In the genomic region with DNA sequence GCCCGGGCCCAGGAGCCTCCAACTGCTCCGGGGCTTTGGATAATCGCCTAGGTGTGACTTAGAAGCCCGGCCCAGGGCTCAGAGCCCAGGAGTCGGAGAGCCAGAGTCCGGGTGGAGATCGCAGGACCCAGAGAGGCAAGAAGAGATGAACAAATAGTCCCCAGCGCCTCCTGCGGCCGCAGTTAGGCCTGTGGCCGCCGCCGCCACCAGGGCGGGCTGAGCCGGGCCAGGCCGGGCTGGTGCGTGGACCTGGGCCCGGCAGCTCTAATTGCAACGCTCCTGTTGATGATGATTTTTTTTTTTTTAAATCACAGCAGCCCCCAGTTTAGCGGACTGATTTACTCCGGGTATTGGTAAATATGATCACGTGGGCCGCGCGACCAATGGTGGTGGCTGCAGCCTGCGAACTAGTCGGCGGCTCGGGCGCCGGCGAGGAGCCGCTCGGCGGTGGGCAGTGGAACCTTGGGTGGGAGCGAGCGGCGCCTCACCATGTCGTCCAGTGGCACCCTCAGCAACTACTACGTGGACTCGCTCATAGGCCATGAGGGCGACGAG, we compare ENCODE assay signal across 9 mouse cellular contexts. TPM values are rescaled to one million over a fixed set of nuclear protein-coding genes. Genes with fewer than 3 reads are reported as not detected.
DNase-seq lines count a peak whose midpoint lies in the region; ATAC-seq lines count a peak whose summit lies in the region.
"Had no signal": no experiment of that assay in that cellular context is flagged by ENCODE, and none has a peak within 500 bp of the region (broad histone marks: within the 10 kb centered on the region; RNA-seq: fewer than 3 reads in every experiment).

TSS of gene Hoxd9 (plus strand) at position 161 of the 555 bp plus-strand sequence.

- H3K27ac ChIP-seq in forebrain, embryonic 15.5 days (replicated peaks): no peak within 1 kb of the TSS
- H3K27ac ChIP-seq in intestine, embryonic 14.5 days (ENCODE audit: low read depth): peak within 1 kb of the TSS; percentile 76
- no peak within 1 kb of the TSS for H3K27ac ChIP-seq in liver, embryonic 16.5 days (ENCODE audit: low read length)

- peak; percentile 19 for DNase-seq in thymus, postnatal 4 days
- no peak for DNase-seq in thymus, postnatal 14 days
- DNase-seq in intestine, embryonic 14.5 days (ENCODE audit: low spot score): peak; percentile 85
- DNase-seq in urinary bladder, adult 2 months (ENCODE audit: low spot score): peak; percentile 83
- no peak for DNase-seq in left cerebral cortex, postnatal 25 days (ENCODE audit: low spot score in 2 of 2)
- no peak for DNase-seq in Muller cell, postnatal 12 days (ENCODE audit: inconsistent ontology term)

- peaks cover 97% of the 10 kb centered on the region for H3K27me3 ChIP-seq in forebrain, embryonic 15.5 days
- peaks cover 99% of the 10 kb centered on the region for H3K27me3 ChIP-seq in intestine, embryonic 14.5 days (replicated peaks; ENCODE audit: control insufficient read depth, insufficient read depth, low read length)
- peaks cover 98% of the 10 kb centered on the region for H3K27me3 ChIP-seq in liver, embryonic 16.5 days (ENCODE audit: control insufficient read depth, insufficient read depth, low read depth, low read length)

- no peaks in the 10 kb centered on the region for H3K9me3 ChIP-seq in forebrain, embryonic 15.5 days
- no peaks in the 10 kb centered on the region for H3K9me3 ChIP-seq in intestine, embryonic 14.5 days (ENCODE audit: control insufficient read depth, low read length)
- H3K9me3 ChIP-seq in liver, embryonic 16.5 days (replicated peaks; ENCODE audit: control insufficient read depth, low read length): no peaks in the 10 kb centered on the region

- no peak within 1 kb of the TSS for H3K9ac ChIP-seq in forebrain, embryonic 15.5 days (replicated peaks)
- peak within 1 kb of the TSS; percentile 52 for H3K9ac ChIP-seq in intestine, embryonic 14.5 days (ENCODE audit: low read length)
- H3K9ac ChIP-seq in liver, embryonic 16.5 days (ENCODE audit: low read depth, low read length): no peak within 1 kb of the TSS

- peak within 1 kb of the TSS; percentile 29 for H3K4me3 ChIP-seq in forebrain, embryonic 15.5 days
- H3K4me3 ChIP-seq in intestine, embryonic 14.5 days (ENCODE audit: low read depth, low read length): peak within 1 kb of the TSS; percentile 37
- H3K4me3 ChIP-seq in liver, embryonic 16.5 days (ENCODE audit: low read depth, low read length): peak within 1 kb of the TSS; percentile 42

- H3K4me2 ChIP-seq in forebrain, embryonic 15.5 days (replicated peaks): peak within 1 kb of the TSS; percentile 42
- H3K4me2 ChIP-seq in intestine, embryonic 14.5 days (ENCODE audit: low read length): peak within 1 kb of the TSS; percentile 51
- peak within 1 kb of the TSS; percentile 51 for H3K4me2 ChIP-seq in liver, embryonic 16.5 days (ENCODE audit: low read depth, low read length)

- intact Hi-C loops in left cerebral cortex, postnatal 25 days (cut with DNase I): no loop called here

- WGBS in forebrain, embryonic 15.5 days: under 1% methylated on average over 43 of the region's 43 CpGs
- WGBS in intestine, embryonic 14.5 days: 2% methylated on average over 43 of the region's 43 CpGs
- under 1% methylated on average over 43 of the region's 43 CpGs for WGBS in liver, embryonic 16.5 days (ENCODE audit: insufficient replicate concordance)

- ATAC-seq in forebrain, embryonic 15.5 days (replicated peaks): peak; percentile 60
- peak; percentile 65 for ATAC-seq in intestine, embryonic 14.5 days (replicated peaks; ENCODE audit: low FRiP score, low TSS enrichment, low read depth)
- ATAC-seq in liver, embryonic 16.5 days (ENCODE audit: low read depth): no peak

- peaks cover 12% of the 10 kb centered on the region for H3K4me1 ChIP-seq in forebrain, embryonic 15.5 days
- H3K4me1 ChIP-seq in intestine, embryonic 14.5 days (replicated peaks; ENCODE audit: control insufficient read depth, insufficient read depth, low read length): no peaks in the 10 kb centered on the region
- H3K4me1 ChIP-seq in liver, embryonic 16.5 days (ENCODE audit: control insufficient read depth, low read depth, low read length): no peaks in the 10 kb centered on the region

- H3K36me3 ChIP-seq in forebrain, embryonic 15.5 days: no peaks in the 10 kb centered on the region
- no peaks in the 10 kb centered on the region for H3K36me3 ChIP-seq in intestine, embryonic 14.5 days (ENCODE audit: control insufficient read depth, insufficient read depth, low read length)
- H3K36me3 ChIP-seq in liver, embryonic 16.5 days (ENCODE audit: control insufficient read depth, insufficient read depth): no peaks in the 10 kb centered on the region

RNA-seq across cellular contexts. Expression of gene Hoxd9, which starts in this region (rescaled TPM):
- not detected in 2 replicates for polyA plus RNA-seq in forebrain, embryonic 15.5 days (2015; fragmentation: Nextera tagmentation; extraction: Ambion mirVana)
- 3.9 and 6.8 TPM in 2 replicates for polyA plus RNA-seq in intestine, embryonic 14.5 days (2014; fragmentation: Nextera tagmentation; extraction: Ambion mirVana)
- not detected in 2 replicates for polyA plus RNA-seq in liver, embryonic 16.5 days (2015; fragmentation: Nextera tagmentation; extraction: Ambion mirVana)
- polyA plus RNA-seq in urinary bladder, adult 2 months (2012; rRNA removed): 9.1 and 12.2 TPM in 2 replicates
- total RNA-seq in left cerebral cortex, postnatal 25 days (2021): not detected
- total RNA-seq: neutrophil, adult 5-6 weeks had no signal

Comparison
In these comparisons a context has a peak if more than half of its experiments do, and no peak if none do; other contexts are left out.
1. DNase-seq: peak in thymus, postnatal 4 days (single experiment), intestine, embryonic 14.5 days (single experiment) and urinary bladder, adult 2 months (single experiment); none in thymus, postnatal 14 days (single experiment), left cerebral cortex, postnatal 25 days (0 of 2) and Muller cell, postnatal 12 days (single experiment).
2. Peak in ATAC-seq, H3K4me3 ChIP-seq and H3K4me2 ChIP-seq in forebrain, embryonic 15.5 days; RNA of the gene not detected or under 1 TPM.
3. Peak in every context shown above with its lines, with median percentiles within 50 percentile points of each other: H3K4me2 ChIP-seq and H3K4me3 ChIP-seq.